Mouse (Mus musculus): ENCODE measurements around the gene Shisal2a. TPM values are rescaled to one million over a fixed set of nuclear protein-coding genes. Genes with fewer than 3 reads are reported as not detected.
"Not testable (repeated sequence)": the region's sequence is repeated elsewhere in the genome, so short reads cannot be mapped to it uniquely, and the experiment has no call there.

Shisal2a gene
- polyA plus RNA-seq, 1 experiment from 2014 or later = 2.4 TPM

DNA sequence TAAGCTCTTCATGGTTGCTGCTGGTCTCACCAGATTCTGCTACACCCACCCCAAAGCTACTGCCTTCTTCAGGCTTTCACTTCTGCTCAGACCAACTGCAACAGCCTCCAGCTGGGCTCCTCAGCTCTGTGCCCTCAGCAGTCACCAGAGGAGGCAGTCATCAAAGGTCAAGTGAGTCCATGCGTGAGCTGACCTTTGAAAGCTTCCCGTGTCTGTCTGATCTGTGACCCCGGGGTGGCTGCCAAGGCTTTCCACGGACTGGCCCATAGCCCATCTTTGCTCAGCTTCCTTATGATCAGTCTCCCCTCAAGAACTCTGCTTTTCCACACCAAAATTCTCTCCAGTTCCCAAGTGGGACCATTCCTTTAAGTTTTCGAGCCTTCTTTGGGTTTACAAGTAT lies 13.9 kb downstream of the Shisal2a start:
- H3K27ac ChIP-seq = peak overlapping the region; percentile 2; the same call in 1 of the 2 replicates
- H3K4me1 ChIP-seq (replicated peaks) = peaks cover 14% of the 10 kb centered on the region
- no peaks in the 10 kb centered on the region for H3K27me3 ChIP-seq (ENCODE audit: insufficient read depth, poor library complexity, severe bottlenecking)
- no peak for DNase-seq (ENCODE audit: low spot score)
- 21% methylated on average over 5 of the region's 5 CpGs for WGBS
- no peak overlapping the region for H3K4me3 ChIP-seq
- H3K36me3 ChIP-seq = no peaks in the 10 kb centered on the region
- no peaks in the 10 kb centered on the region for H3K9me3 ChIP-seq

DNA sequence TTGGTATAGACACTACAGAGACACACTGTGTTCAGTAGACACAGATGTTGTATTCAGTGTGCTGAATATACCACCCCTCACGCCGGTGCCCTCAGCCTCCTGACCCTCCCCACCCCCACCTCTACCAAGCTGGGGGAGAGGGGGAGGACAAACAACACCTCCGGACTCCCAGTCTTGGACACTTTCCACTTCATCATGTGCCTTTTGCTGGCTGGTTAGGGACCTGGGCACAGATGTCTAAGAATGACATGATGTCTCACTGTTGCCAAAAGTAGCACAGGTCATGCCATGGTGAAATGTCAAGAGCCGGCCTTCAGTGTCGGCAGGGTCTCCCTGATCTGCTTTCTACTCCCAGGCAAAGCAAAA lies 19.1 kb downstream of the Shisal2a start:
- peak overlapping the region; percentile 95 for H3K27ac ChIP-seq
- WGBS = 14% methylated on average over 5 of the region's 5 CpGs
- DNase-seq (ENCODE audit: low spot score) = no peak
- peaks cover 61% of the 10 kb centered on the region for H3K4me1 ChIP-seq (replicated peaks)
- H3K4me3 ChIP-seq = peak overlapping the region; percentile 4; the same call in 1 of the 2 replicates
- no peaks in the 10 kb centered on the region for H3K27me3 ChIP-seq (ENCODE audit: insufficient read depth, poor library complexity, severe bottlenecking)
- H3K36me3 ChIP-seq = no peaks in the 10 kb centered on the region
- no peaks in the 10 kb centered on the region for H3K9me3 ChIP-seq

DNA sequence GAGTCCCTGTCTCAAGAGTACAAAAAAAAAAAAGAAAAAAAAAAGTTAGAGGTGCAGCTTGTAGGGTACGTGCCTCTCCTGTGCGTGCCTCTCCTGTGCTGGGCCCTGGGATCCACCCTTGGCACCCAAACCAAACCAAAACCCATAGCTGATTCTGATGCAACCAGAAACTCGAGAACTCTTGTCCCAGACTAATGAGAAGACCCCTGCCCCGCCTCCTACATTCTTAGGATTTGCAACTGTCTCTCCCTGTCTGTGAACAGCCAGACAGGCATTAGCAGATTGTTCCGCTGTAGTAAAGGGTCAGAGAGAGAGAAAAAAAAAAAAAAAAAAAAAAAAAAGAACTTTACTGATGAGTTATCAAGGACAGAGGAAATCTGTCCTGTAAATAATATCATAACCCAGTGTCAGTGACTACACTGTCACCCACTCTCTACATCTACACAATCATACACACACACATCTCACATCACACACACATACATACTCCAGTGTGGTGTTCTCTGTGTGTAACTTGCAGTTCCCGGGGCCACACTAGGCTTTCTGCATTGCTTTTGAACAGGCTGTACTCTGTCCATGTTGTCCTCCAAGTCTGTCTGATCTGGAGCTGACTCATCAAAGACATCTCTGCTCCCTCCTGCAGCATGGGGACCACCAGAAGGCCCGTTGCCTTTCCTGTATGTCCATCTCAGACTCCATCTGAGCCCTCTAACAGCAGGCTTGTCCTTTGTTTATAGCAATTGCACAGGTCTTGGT lies 19.6 kb downstream of the Shisal2a start:
- peak; percentile 64 for DNase-seq (ENCODE audit: low spot score)
- WGBS = 5% methylated on average over 7 of the region's 7 CpGs
- Histone ChIP-seq H3K4me1 (replicated peaks) (peaks cover 61% of the 10 kb centered on the region), H3K36me3 (no peaks in the 10 kb centered on the region), H3K27me3 (ENCODE audit: insufficient read depth, poor library complexity, severe bottlenecking) (no peaks in the 10 kb centered on the region), H3K27ac (peak overlapping the region; percentile 95), H3K9me3 (no peaks in the 10 kb centered on the region), H3K4me3 (peak overlapping the region; percentile 35)

GRCm38 (mm10) chr4:108362321-108363261 lies 20.6 kb downstream of the Shisal2a start:
- DNase-seq (ENCODE audit: low spot score) = peak; percentile 90
- peaks cover 64% of the 10 kb centered on the region for H3K4me1 ChIP-seq (replicated peaks)
- no peaks in the 10 kb centered on the region for H3K36me3 ChIP-seq
- H3K9me3 ChIP-seq = no peaks in the 10 kb centered on the region
- 4% methylated on average over 18 of the region's 18 CpGs for WGBS
- H3K27me3 ChIP-seq (ENCODE audit: insufficient read depth, poor library complexity, severe bottlenecking) = no peaks in the 10 kb centered on the region
- peak overlapping the region; percentile 35 for H3K4me3 ChIP-seq
- peak overlapping the region; percentile 95 for H3K27ac ChIP-seq

DNA sequence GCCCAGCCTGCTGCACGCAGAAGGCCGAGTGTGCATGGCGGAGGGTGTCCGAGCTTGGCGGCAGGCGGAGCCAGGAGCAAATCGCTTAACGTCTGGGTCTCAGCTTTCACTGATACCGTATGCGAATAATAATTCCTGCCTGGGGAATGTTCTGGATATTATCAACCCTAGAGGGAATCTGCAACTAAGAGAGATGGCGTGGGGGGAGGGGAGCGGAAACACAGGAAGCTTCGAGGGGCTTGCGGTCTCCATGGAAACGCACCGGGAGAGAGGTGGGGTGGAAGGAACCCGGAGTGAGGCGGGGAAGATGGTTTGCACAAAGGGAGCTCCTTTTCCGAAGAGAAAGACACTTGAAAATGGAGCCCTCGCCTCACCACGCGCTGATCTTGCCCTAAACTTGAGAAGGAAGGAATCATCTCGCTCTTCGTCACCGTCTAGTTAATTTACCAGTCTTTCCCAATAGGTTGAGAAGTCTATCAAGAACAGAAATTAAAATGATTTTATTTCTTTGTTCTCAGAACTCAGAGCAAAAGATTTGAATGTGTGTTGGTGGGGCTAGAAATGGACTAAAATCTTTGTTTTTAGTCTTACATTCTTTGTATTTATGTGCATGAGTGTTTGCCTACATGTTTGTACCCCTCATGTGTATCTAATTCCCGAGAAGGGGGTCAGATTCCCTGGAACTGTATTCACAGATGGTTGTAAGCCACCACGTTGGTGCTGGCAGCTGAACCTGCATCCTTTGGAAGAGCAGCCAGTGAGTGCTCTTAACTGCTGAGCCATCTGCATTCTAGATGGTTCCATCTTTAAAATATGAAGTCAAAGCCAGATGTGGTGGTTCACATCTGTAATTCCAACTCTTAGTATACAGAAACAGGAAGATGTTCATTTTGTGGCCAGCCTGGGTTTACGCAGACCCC lies 22.8 kb downstream of the Shisal2a start:
- peak overlapping the region; percentile 32 for H3K4me3 ChIP-seq
- WGBS = 5% methylated on average over 28 of the region's 28 CpGs
- peak; percentile 94 for DNase-seq (ENCODE audit: low spot score)
- H3K36me3 ChIP-seq = no peaks in the 10 kb centered on the region
- H3K27me3 ChIP-seq (ENCODE audit: insufficient read depth, poor library complexity, severe bottlenecking) = no peaks in the 10 kb centered on the region
- peak overlapping the region; percentile 95 for H3K27ac ChIP-seq
- no peaks in the 10 kb centered on the region for H3K9me3 ChIP-seq
- peaks cover 74% of the 10 kb centered on the region for H3K4me1 ChIP-seq (replicated peaks)

DNA sequence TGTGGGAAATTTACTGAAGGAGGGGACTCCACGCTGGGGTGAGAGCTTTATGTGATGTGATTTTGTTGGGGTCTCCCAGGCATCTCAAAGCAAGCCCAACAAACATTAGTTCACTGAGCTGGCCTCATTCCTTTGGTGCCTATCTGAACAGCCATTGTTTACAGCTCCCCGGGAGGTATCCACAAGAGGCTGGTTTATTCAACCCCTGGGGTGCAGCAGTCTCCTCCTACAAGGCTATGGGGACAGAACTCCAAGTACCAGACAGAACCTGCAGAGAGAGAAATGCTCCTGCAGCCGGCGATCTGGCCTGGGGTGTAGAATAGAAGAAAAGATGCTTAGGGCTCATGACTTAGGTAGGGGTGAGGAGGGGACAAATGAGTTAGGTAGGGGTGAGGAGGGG lies 24.7 kb downstream of the Shisal2a start:
- Histone ChIP-seq H3K9me3 (no peaks in the 10 kb centered on the region), H3K4me1 (replicated peaks) (peaks cover 74% of the 10 kb centered on the region), H3K27me3 (ENCODE audit: insufficient read depth, poor library complexity, severe bottlenecking) (no peaks in the 10 kb centered on the region), H3K36me3 (no peaks in the 10 kb centered on the region), H3K27ac (peak overlapping the region; percentile 95), H3K4me3 (no peak overlapping the region)
- 12% methylated on average over 4 of the region's 4 CpGs for WGBS
- no peak for DNase-seq (ENCODE audit: low spot score)

DNA sequence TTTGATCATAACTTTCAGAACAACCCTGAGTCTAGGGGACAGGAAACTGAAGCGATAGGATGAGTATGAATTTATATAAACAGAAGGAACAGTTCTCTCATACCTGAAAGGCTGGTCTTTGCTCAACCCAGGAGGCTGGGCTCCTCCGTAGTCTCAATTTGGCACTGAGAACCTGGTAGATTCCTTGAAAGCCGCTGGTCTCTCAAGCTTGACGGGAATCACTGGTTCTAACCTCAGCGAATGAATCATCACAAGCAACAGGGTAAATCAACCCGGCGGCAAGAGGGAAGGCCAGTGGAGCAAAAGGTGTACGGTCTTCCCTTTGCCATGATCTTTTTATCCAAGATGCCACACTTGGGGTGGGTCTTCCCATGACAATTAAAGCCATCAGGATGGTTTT lies 25.7 kb downstream of the Shisal2a start:
- Histone ChIP-seq H3K9me3 (no peaks in the 10 kb centered on the region), H3K4me1 (replicated peaks) (peaks cover 63% of the 10 kb centered on the region), H3K4me3 (no peak overlapping the region), H3K27ac (no peak overlapping the region), H3K27me3 (ENCODE audit: insufficient read depth, poor library complexity, severe bottlenecking) (no peaks in the 10 kb centered on the region), H3K36me3 (no peaks in the 10 kb centered on the region)
- DNase-seq (ENCODE audit: low spot score) = no peak
- WGBS = 95% methylated on average over 8 of the region's 8 CpGs

- DNase-seq (ENCODE audit: low spot score) = not testable (repeated sequence)
These were observed 29.6 kb downstream of the Shisal2a start for GRCm38 (mm10) chr4:108353591-108353990.

GRCm38 (mm10) chr4:108350819-108351218 lies 32.3 kb downstream of the Shisal2a start:
- peaks cover 60% of the 10 kb centered on the region for H3K4me1 ChIP-seq (replicated peaks)
- no peak overlapping the region for H3K4me3 ChIP-seq
- no peaks in the 10 kb centered on the region for H3K9me3 ChIP-seq
- DNase-seq (ENCODE audit: low spot score) = peak; percentile 80
- 14% methylated on average over 8 of the region's 8 CpGs for WGBS
- no peaks in the 10 kb centered on the region for H3K27me3 ChIP-seq (ENCODE audit: insufficient read depth, poor library complexity, severe bottlenecking)
- no peaks in the 10 kb centered on the region for H3K36me3 ChIP-seq
- H3K27ac ChIP-seq = peak overlapping the region; percentile 85

More at GRCm38 (mm10) chr4:108353591-108353990, 29.6 kb downstream of the Shisal2a start:
- not testable (repeated sequence) for H3K27me3 ChIP-seq (ENCODE audit: insufficient read depth, poor library complexity, severe bottlenecking); H3K9me3 ChIP-seq; H3K4me3 ChIP-seq; H3K27ac ChIP-seq; H3K36me3 ChIP-seq
- H3K4me1 ChIP-seq (replicated peaks) = peaks cover 54% of the 10 kb centered on the region

DNA sequence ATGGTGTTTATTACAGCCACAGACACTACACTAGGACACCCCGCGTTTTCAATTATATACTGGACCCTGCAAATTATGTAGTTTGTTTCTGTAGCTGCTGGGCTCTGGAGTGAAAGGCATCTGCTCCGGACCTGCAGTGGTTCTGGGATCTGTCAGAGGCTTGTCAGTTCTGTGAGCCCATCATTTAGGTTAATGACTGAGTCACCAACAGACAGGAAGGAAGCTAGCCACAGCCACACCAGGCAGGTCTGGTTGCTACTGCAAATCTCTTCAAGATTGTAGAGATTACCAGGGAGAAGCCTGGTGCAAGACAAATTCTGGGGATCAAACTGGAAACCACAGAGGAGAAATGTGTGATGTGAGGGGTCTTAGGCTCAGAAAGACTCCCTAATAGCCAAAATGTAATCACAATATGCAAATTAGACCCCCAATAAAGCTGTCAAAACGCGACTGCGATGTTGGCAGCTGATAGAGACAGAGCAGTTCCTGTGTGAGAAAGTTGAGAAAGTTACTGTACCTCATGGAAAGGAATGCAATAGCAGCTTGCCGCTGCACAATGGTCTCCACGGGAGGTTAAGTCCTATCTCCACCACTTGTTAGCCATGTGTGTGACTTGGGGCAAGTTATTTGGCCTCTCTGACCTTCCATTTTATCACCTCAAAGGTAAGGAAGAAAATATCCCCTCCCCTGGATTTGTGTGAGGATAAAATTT lies 33.2 kb downstream of the Shisal2a start:
- 45% methylated on average over 8 of the region's 8 CpGs for WGBS
- peak overlapping the region; percentile 85 for H3K27ac ChIP-seq
- H3K36me3 ChIP-seq = no peaks in the 10 kb centered on the region
- no peak overlapping the region for H3K4me3 ChIP-seq
- H3K4me1 ChIP-seq (replicated peaks) = peaks cover 60% of the 10 kb centered on the region
- DNase-seq (ENCODE audit: low spot score) = no peak
- no peaks in the 10 kb centered on the region for H3K27me3 ChIP-seq (ENCODE audit: insufficient read depth, poor library complexity, severe bottlenecking)
- no peaks in the 10 kb centered on the region for H3K9me3 ChIP-seq

- Histone ChIP-seq H3K27me3 (ENCODE audit: insufficient read depth, poor library complexity, severe bottlenecking) (no peaks in the 10 kb centered on the region), H3K36me3 (no peaks in the 10 kb centered on the region), H3K9me3 (no peaks in the 10 kb centered on the region), H3K4me3 (no peak overlapping the region), H3K27ac (peak overlapping the region; percentile 85), H3K4me1 (replicated peaks) (peaks cover 65% of the 10 kb centered on the region)
- 77% methylated on average over 3 of the region's 3 CpGs for WGBS
- DNase-seq (ENCODE audit: low spot score) = no peak
These were observed 34.1 kb downstream of the Shisal2a start for GRCm38 (mm10) chr4:108349064-108349463.
